Mouse (Mus musculus): Measurements from ENCODE around the gene Ppm1l. TPM values are rescaled to one million over a fixed set of nuclear protein-coding genes. Genes with fewer than 3 reads are reported as not detected.
A peak's percentile ranks its signal among the peaks of the same experiment; 100 is the strongest.

Gene Ppm1l
- 10 to 100 TPM; 31.5 to 39.7 TPM for total RNA-seq (2021)
- long read RNA-seq, experiment 1, full-length matches to known transcripts, result 35 of 50 reads
- long read RNA-seq, experiment 1, partial matches to known transcripts, result 0 of 50 reads
- long read RNA-seq, experiment 1, other reads (novel, unspliced or antisense), result 15 of 50 reads
- long read RNA-seq, experiment 2, full-length matches to known transcripts, result 34 of 43 reads
- long read RNA-seq, experiment 2, partial matches to known transcripts, result 0 of 43 reads
- long read RNA-seq, experiment 2, other reads (novel, unspliced or antisense), result 9 of 43 reads

- peak; percentile 80 to 90 for DNase-seq (ENCODE audit: low spot score in 2 of 2)
Measured at GRCm38 (mm10) chr3:69316391-69317195, at the start of gene Ppm1l. Gene Ppm1l, plus strand, starts transcription at chr3:69316861.

GRCm38 (mm10) chr3:69271812-69272211 lies 44.8 kb upstream of the Ppm1l start:
- DNase-seq (ENCODE audit: low spot score in 2 of 2), result peak in 1 of 2 experiments; percentile 47

- no peak for DNase-seq (ENCODE audit: low spot score in 2 of 2)
Measured at GRCm38 (mm10) chr3:69274018-69274663, 42.5 kb upstream of the Ppm1l start.

- DNase-seq (ENCODE audit: low spot score in 2 of 2), result no peak
Measured at GRCm38 (mm10) chr3:69274664-69275312, 41.9 kb upstream of the Ppm1l start.

- no peak for DNase-seq (ENCODE audit: low spot score in 2 of 2)
Measured at GRCm38 (mm10) chr3:69278648-69279047, 38.0 kb upstream of the Ppm1l start.

GRCm38 (mm10) chr3:69282406-69282805 lies 34.3 kb upstream of the Ppm1l start:
- DNase-seq (ENCODE audit: low spot score in 2 of 2), result no peak

GRCm38 (mm10) chr3:69283085-69283847 lies 33.4 kb upstream of the Ppm1l start:
- no peak for DNase-seq (ENCODE audit: low spot score in 2 of 2)

GRCm38 (mm10) chr3:69289833-69290232 lies 26.8 kb upstream of the Ppm1l start:
- peak in 1 of 2 experiments; percentile 52 for DNase-seq (ENCODE audit: low spot score in 2 of 2)

- peak; percentile 45 to 74 for DNase-seq (ENCODE audit: low spot score in 2 of 2)
Measured at GRCm38 (mm10) chr3:69290294-69290693, 26.4 kb upstream of the Ppm1l start.

GRCm38 (mm10) chr3:69290844-69291243 lies 25.8 kb upstream of the Ppm1l start:
- DNase-seq (ENCODE audit: low spot score in 2 of 2), result no peak

- DNase-seq (ENCODE audit: low spot score in 2 of 2), result no peak
Measured at GRCm38 (mm10) chr3:69292628-69293027, 24.0 kb upstream of the Ppm1l start.

GRCm38 (mm10) chr3:69296270-69296669 lies 20.4 kb upstream of the Ppm1l start:
- no peak for DNase-seq (ENCODE audit: low spot score in 2 of 2)

- DNase-seq (ENCODE audit: low spot score in 2 of 2), result no peak
Measured at GRCm38 (mm10) chr3:69300121-69300520, 16.5 kb upstream of the Ppm1l start.

- no peak for DNase-seq (ENCODE audit: low spot score in 2 of 2)
Measured at GRCm38 (mm10) chr3:69315810-69316390, 761 bp upstream of the Ppm1l start.

- no peak for DNase-seq (ENCODE audit: low spot score in 2 of 2)
Measured at GRCm38 (mm10) chr3:69317251-69318125, 827 bp downstream of the Ppm1l start.

GRCm38 (mm10) chr3:69318131-69318951 lies 1.7 kb downstream of the Ppm1l start:
- peak in 1 of 2 experiments; percentile 55 for DNase-seq (ENCODE audit: low spot score in 2 of 2)

- no peak for DNase-seq (ENCODE audit: low spot score in 2 of 2)
Measured at GRCm38 (mm10) chr3:69319061-69319720, 2.5 kb downstream of the Ppm1l start.

- DNase-seq (ENCODE audit: low spot score in 2 of 2), result no peak
Measured at GRCm38 (mm10) chr3:69323982-69324381, 7.3 kb downstream of the Ppm1l start.
